Mouse (Mus musculus) myocyte (in vitro differentiated cells): ENCODE data around the gene Mob2. TPM values are rescaled to one million over a fixed set of nuclear protein-coding genes. Genes with fewer than 3 reads are reported as not detected.

Experiments
- H3K27me3 ChIP-seq: one replicate; pipeline ENCODE4 v1.6.1; 2011; ENCODE audit not compliant: control insufficient read depth, insufficient read depth, insufficient read length
- H3K36me3 ChIP-seq: one replicate; pipeline ENCODE4 v1.6.1; 2011; ENCODE audit not compliant: control insufficient read depth, insufficient read depth
- H3K4me2 ChIP-seq: one replicate; pipeline ENCODE4 v1.6.1; 2011; ENCODE audit warnings: low read depth, control low read depth
- H3K4me3 ChIP-seq: one replicate; pipeline ENCODE4 v1.5.1; 2011; ENCODE audit warnings: mild to moderate bottlenecking, control low read depth, moderate library complexity
- H3K79me2 ChIP-seq: one replicate; pipeline ENCODE4 v1.6.1; 2011; ENCODE audit not compliant: control insufficient read depth, insufficient read depth
- H3ac ChIP-seq: one replicate; pipeline ENCODE4 v1.6.1; 2011; ENCODE audit not compliant: control insufficient read depth, insufficient read length
- CEBPB ChIP-seq: IDR thresholded peaks from 2 replicates; pipeline ENCODE4 v1.6.1; 2011; ENCODE audit warnings: mild to moderate bottlenecking, moderate library complexity; ENCODE audit not compliant: poor library complexity, insufficient read depth, severe bottlenecking
- E2F4 ChIP-seq: IDR thresholded peaks from one replicate; pipeline ENCODE4 v1.6.1; 2011; ENCODE audit warnings: mild to moderate bottlenecking, control low read depth, moderate library complexity; ENCODE audit not compliant: insufficient read depth
- MAX ChIP-seq: IDR thresholded peaks from one replicate; pipeline ENCODE4 v1.6.1; 2011; ENCODE audit warnings: low read depth, mild to moderate bottlenecking, control low read depth
- MYOD1 ChIP-seq, 3 experiments: IDR thresholded peaks; one replicate each; pipeline ENCODE4 v1.6.1; 2011; ENCODE audit warnings: control low read depth in 2 of 3, low read depth in 2 of 3, mild to moderate bottlenecking in 2 of 3, moderate library complexity in 1 of 3; ENCODE audit not compliant: insufficient read length in 2 of 3, control insufficient read depth in 1 of 3
- MYOG ChIP-seq, 3 experiments: IDR thresholded peaks; one replicate each; pipeline ENCODE4 v1.6.1; 2011; ENCODE audit warnings: control low read depth in 2 of 3, low read depth in 2 of 3, mild to moderate bottlenecking in 2 of 3; ENCODE audit not compliant: insufficient read length in 2 of 3, control insufficient read depth in 1 of 3, insufficient read depth in 1 of 3
- POLR2A ChIP-seq: IDR thresholded peaks from one replicate; pipeline ENCODE4 v1.6.1; 2011; ENCODE audit warnings: low read depth, mild to moderate bottlenecking, control low read depth, moderate library complexity; ENCODE audit not compliant: insufficient read length
- POLR2AphosphoS2 ChIP-seq: IDR thresholded peaks from one replicate; pipeline ENCODE4 v1.6.1; 2011; ENCODE audit warnings: low read depth, control low read depth; ENCODE audit not compliant: insufficient read length
- REST ChIP-seq: IDR thresholded peaks from one replicate; pipeline ENCODE4 v1.6.1; 2011; ENCODE audit warnings: mild to moderate bottlenecking, control low read depth, moderate library complexity; ENCODE audit not compliant: insufficient read depth, insufficient read length
- SRF ChIP-seq: IDR thresholded peaks from one replicate; pipeline ENCODE4 v1.6.1; 2011; ENCODE audit warnings: low read depth; ENCODE audit not compliant: control insufficient read depth, insufficient read length
- TCF12 ChIP-seq: IDR thresholded peaks from one replicate; pipeline ENCODE4 v1.6.1; 2011; ENCODE audit warnings: mild to moderate bottlenecking, control low read depth; ENCODE audit not compliant: poor library complexity, insufficient read depth, severe bottlenecking
- TCF3 ChIP-seq: IDR thresholded peaks from one replicate; pipeline ENCODE4 v1.6.1; 2011; ENCODE audit warnings: low read depth, control low read depth; ENCODE audit not compliant: insufficient read length
- USF1 ChIP-seq: IDR thresholded peaks from one replicate; pipeline ENCODE4 v1.6.1; 2011; ENCODE audit warnings: low read depth, mild to moderate bottlenecking, control low read depth, moderate library complexity
- polyA plus RNA-seq: library from polyadenylated mRNA; unstranded; fragments of >200 nt; fragmentation: generic; extraction: Trizol; gene quantifications from one replicate; pipeline ENCODE4 v1.2.1, GENCODE M21; 2012; ENCODE audit warnings: missing spikeins

Gene Mob2
- polyA plus RNA-seq, 1 experiment: 39.2 TPM

DNA sequence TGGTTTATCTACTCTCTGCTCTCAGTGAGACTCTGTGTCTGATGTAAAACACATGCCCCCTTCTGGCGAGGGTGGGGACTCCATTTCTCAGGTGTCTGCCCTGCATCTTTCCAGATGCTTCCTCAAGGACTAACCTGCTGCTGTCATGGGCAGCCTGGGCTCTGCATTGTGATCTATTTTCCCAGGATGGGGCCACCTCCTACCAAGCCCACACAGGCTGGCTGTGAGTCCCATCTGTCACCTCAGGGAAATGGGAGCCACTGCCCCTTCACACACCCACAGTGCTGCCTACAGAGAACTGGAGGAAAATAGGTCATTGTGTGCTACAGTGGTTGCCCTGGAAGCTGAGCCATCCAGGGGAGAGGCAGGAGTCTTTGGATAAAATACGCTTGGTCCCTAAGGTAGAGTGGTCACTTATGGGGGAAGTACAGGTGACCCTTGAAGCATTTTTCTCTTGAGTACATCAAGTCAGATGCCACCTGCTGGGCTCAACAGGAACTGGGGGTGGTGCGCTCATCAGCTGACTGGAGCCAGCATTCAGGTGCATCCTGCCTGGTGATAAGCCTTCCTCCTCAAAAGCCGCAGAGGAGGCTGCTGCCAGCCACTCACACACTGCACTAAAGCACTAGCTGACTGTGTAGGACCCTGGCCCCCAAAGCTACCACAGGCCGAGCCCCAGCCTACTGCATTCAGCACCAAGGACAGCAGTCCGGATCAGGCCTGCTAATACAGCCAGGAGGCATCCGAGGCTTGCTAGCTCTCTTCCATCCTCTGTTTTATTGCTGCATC lies 87.8 kb downstream of the Mob2 start:
- Histone ChIP-seq H3K4me2 (no peak overlapping the region), H3K27me3 (peaks cover 6% of the 10 kb centered on the region), H3K4me3 (no peak overlapping the region), H3K36me3 (no peaks in the 10 kb centered on the region), H3ac (no peak overlapping the region), H3K79me2 (no peaks in the 10 kb centered on the region)
- TF ChIP-seq REST (peak; percentile 93), CEBPB (no peak), MYOD1 (IDR thresholded peaks at IDR 0.05; ENCODE audit: control insufficient read depth in 1 of 3, insufficient read length in 2 of 3, low read depth in 2 of 3) (no peak)

GRCm38 (mm10) chr7:141966281-141966680 lies 94.6 kb downstream of the Mob2 start:
- H3K4me2 ChIP-seq: no peak overlapping the region
- H3K27me3 ChIP-seq: peaks cover 6% of the 10 kb centered on the region

DNA sequence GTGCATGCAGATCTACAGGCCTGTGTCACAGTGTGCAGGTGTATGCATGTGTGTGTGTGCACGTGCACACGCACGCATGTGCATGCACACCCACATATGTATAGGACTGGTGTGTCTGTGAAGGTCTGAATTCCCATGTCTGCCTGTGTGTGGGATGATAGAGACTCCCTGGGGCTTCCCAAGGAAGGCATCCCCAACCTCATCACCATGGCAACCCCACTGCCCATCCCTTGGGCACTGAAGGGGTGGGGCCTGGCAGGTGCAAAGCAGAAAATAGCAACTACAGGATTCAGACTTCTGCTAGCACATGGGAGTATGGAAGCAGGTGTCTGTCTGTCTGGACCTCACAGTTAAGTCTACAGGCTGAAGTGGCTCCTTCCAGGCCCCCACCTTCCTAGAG lies 98.3 kb downstream of the Mob2 start:
- Histone ChIP-seq H3K4me2 (no peak overlapping the region), H3K79me2 (no peaks in the 10 kb centered on the region), H3K36me3 (no peaks in the 10 kb centered on the region), H3ac (no peak overlapping the region), H3K4me3 (no peak overlapping the region), H3K27me3 (no peaks in the 10 kb centered on the region)
- TF ChIP-seq MYOD1 (IDR thresholded peaks at IDR 0.05; ENCODE audit: control insufficient read depth in 1 of 3, insufficient read length in 2 of 3, low read depth in 2 of 3): no peak
- TF ChIP-seq CEBPB: no peak
- no peak for TF ChIP-seq TCF3
- TF ChIP-seq TCF12: no peak
- no peak for TF ChIP-seq SRF
- TF ChIP-seq E2F4: no peak
- no peak for TF ChIP-seq POLR2AphosphoS2
- no peak for TF ChIP-seq MAX
- TF ChIP-seq MYOG (IDR thresholded peaks at IDR 0.05; ENCODE audit: control insufficient read depth in 1 of 3, insufficient read depth in 1 of 3, insufficient read length in 2 of 3, low read depth in 2 of 3): no peak
- no peak for TF ChIP-seq POLR2A
- no peak for TF ChIP-seq USF1
- TF ChIP-seq REST: no peak

More at GRCm38 (mm10) chr7:141966281-141966680, 94.6 kb downstream of the Mob2 start:
- TF ChIP-seq POLR2A (no peak), USF1 (no peak), CEBPB (no peak), TCF12 (no peak)
- no peaks in the 10 kb centered on the region for H3K79me2 ChIP-seq
- no peak overlapping the region for H3ac ChIP-seq
- H3K36me3 ChIP-seq: no peaks in the 10 kb centered on the region
- no peak overlapping the region for H3K4me3 ChIP-seq

DNA sequence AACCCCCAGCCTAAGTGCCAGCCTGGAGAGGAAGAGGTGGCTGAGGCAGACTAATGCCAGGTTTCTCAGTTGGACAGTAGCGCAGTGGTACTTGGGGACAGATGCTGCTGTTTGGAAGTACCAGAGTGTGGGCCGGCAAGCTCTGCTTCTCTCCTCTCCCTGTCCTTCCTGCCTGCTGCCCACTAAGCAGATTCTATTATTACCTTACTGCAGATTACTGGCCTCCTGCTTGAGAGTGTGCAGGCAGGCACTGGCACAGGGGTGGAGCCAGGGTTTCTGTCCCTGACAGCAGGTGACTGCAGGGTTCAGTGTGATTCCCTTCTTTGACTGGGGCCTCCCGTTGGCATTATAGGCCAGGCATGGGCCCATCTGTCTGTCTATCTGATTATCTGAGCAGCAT lies 99.4 kb downstream of the Mob2 start:
- Histone ChIP-seq H3ac (no peak overlapping the region), H3K4me2 (no peak overlapping the region), H3K27me3 (peaks cover under 1% of the 10 kb centered on the region), H3K36me3 (no peaks in the 10 kb centered on the region), H3K79me2 (no peaks in the 10 kb centered on the region), H3K4me3 (no peak overlapping the region)
- no peak for TF ChIP-seq MAX
- TF ChIP-seq SRF: no peak
- no peak for TF ChIP-seq USF1
- no peak for TF ChIP-seq POLR2AphosphoS2
- TF ChIP-seq E2F4: no peak
- no peak for TF ChIP-seq MYOG (IDR thresholded peaks at IDR 0.05; ENCODE audit: control insufficient read depth in 1 of 3, insufficient read depth in 1 of 3, insufficient read length in 2 of 3, low read depth in 2 of 3)
- TF ChIP-seq MYOD1 (IDR thresholded peaks at IDR 0.05; ENCODE audit: control insufficient read depth in 1 of 3, insufficient read length in 2 of 3, low read depth in 2 of 3): no peak
- TF ChIP-seq TCF12: no peak
- TF ChIP-seq REST: no peak
- TF ChIP-seq CEBPB: no peak
- TF ChIP-seq TCF3: no peak
- no peak for TF ChIP-seq POLR2A

GRCm38 (mm10) chr7:141960926-141961325 lies 99.9 kb downstream of the Mob2 start:
- Histone ChIP-seq H3K4me3 (no peak overlapping the region), H3K79me2 (no peaks in the 10 kb centered on the region), H3K4me2 (no peak overlapping the region), H3ac (no peak overlapping the region), H3K36me3 (no peaks in the 10 kb centered on the region), H3K27me3 (peaks cover 6% of the 10 kb centered on the region)
- TF ChIP-seq REST: no peak
- TF ChIP-seq POLR2A: no peak
- TF ChIP-seq E2F4: no peak
- no peak for TF ChIP-seq USF1
